Mouse (Mus musculus): ENCODE results near the gene Kcnk3.

Gene Kcnk3

GRCm38 (mm10) chr5:30593811-30594504, 6.0 kb downstream of the Kcnk3 start:
- Histone ChIP-seq H3K36me3 (ENCODE audit: control insufficient read depth, insufficient read depth, low read length, poor library complexity, severe bottlenecking) (no peaks in the 10 kb centered on the region), H3K27me3 (ENCODE audit: control insufficient read depth, insufficient read depth, low read length, poor library complexity, severe bottlenecking) (no peaks in the 10 kb centered on the region)
- DNase-seq (ENCODE audit: low read depth, low spot score), result peak; percentile 71

- Histone ChIP-seq H3K27me3 (ENCODE audit: control insufficient read depth, insufficient read depth, low read length, poor library complexity, severe bottlenecking) (no peaks in the 10 kb centered on the region), H3K36me3 (ENCODE audit: control insufficient read depth, insufficient read depth, low read length, poor library complexity, severe bottlenecking) (no peaks in the 10 kb centered on the region)
- DNase-seq (ENCODE audit: low read depth, low spot score), result no peak
These were observed 7.1 kb downstream of the Kcnk3 start for GRCm38 (mm10) chr5:30594953-30595560.

- H3K27me3 ChIP-seq (ENCODE audit: control insufficient read depth, insufficient read depth, low read length, poor library complexity, severe bottlenecking), result no peaks in the 10 kb centered on the region
- no peak for DNase-seq (ENCODE audit: low read depth, low spot score)
- H3K36me3 ChIP-seq (ENCODE audit: control insufficient read depth, insufficient read depth, low read length, poor library complexity, severe bottlenecking), result no peaks in the 10 kb centered on the region
These were observed 13.4 kb downstream of the Kcnk3 start for GRCm38 (mm10) chr5:30601397-30601796.

- Histone ChIP-seq H3K36me3 (ENCODE audit: control insufficient read depth, insufficient read depth, low read length, poor library complexity, severe bottlenecking) (no peaks in the 10 kb centered on the region), H3K27me3 (ENCODE audit: control insufficient read depth, insufficient read depth, low read length, poor library complexity, severe bottlenecking) (no peaks in the 10 kb centered on the region)
- no peak for DNase-seq (ENCODE audit: low read depth, low spot score)
These were observed 15.3 kb downstream of the Kcnk3 start for GRCm38 (mm10) chr5:30603255-30603654.

GRCm38 (mm10) chr5:30603926-30604325, 16.0 kb downstream of the Kcnk3 start:
- no peaks in the 10 kb centered on the region for H3K27me3 ChIP-seq (ENCODE audit: control insufficient read depth, insufficient read depth, low read length, poor library complexity, severe bottlenecking)
- no peak for DNase-seq (ENCODE audit: low read depth, low spot score)

GRCm38 (mm10) chr5:30604769-30605188, 16.8 kb downstream of the Kcnk3 start:
- no peak for DNase-seq (ENCODE audit: low read depth, low spot score)
- Histone ChIP-seq H3K27me3 (ENCODE audit: control insufficient read depth, insufficient read depth, low read length, poor library complexity, severe bottlenecking) (no peaks in the 10 kb centered on the region), H3K36me3 (ENCODE audit: control insufficient read depth, insufficient read depth, low read length, poor library complexity, severe bottlenecking) (no peaks in the 10 kb centered on the region)

More at GRCm38 (mm10) chr5:30603926-30604325, 16.0 kb downstream of the Kcnk3 start:
- no peaks in the 10 kb centered on the region for H3K36me3 ChIP-seq (ENCODE audit: control insufficient read depth, insufficient read depth, low read length, poor library complexity, severe bottlenecking)

- H3K27me3 ChIP-seq (ENCODE audit: control insufficient read depth, insufficient read depth, low read length, poor library complexity, severe bottlenecking), result no peaks in the 10 kb centered on the region
- DNase-seq (ENCODE audit: low read depth, low spot score), result no peak
- H3K36me3 ChIP-seq (ENCODE audit: control insufficient read depth, insufficient read depth, low read length, poor library complexity, severe bottlenecking), result no peaks in the 10 kb centered on the region
These were observed 17.7 kb downstream of the Kcnk3 start for GRCm38 (mm10) chr5:30605649-30606048.

- DNase-seq (ENCODE audit: low read depth, low spot score), result no peak
- Histone ChIP-seq H3K36me3 (ENCODE audit: control insufficient read depth, insufficient read depth, low read length, poor library complexity, severe bottlenecking) (no peaks in the 10 kb centered on the region), H3K27me3 (ENCODE audit: control insufficient read depth, insufficient read depth, low read length, poor library complexity, severe bottlenecking) (no peaks in the 10 kb centered on the region)
These were observed 18.6 kb downstream of the Kcnk3 start for GRCm38 (mm10) chr5:30606424-30607073.

- Histone ChIP-seq H3K36me3 (ENCODE audit: control insufficient read depth, insufficient read depth, low read length, poor library complexity, severe bottlenecking) (no peaks in the 10 kb centered on the region), H3K27me3 (ENCODE audit: control insufficient read depth, insufficient read depth, low read length, poor library complexity, severe bottlenecking) (no peaks in the 10 kb centered on the region)
- no peak for DNase-seq (ENCODE audit: low read depth, low spot score)
These were observed 21.1 kb downstream of the Kcnk3 start for GRCm38 (mm10) chr5:30609094-30609493.

- no peaks in the 10 kb centered on the region for H3K27me3 ChIP-seq (ENCODE audit: control insufficient read depth, insufficient read depth, low read length, poor library complexity, severe bottlenecking)
- no peak for DNase-seq (ENCODE audit: low read depth, low spot score)
- H3K36me3 ChIP-seq (ENCODE audit: control insufficient read depth, insufficient read depth, low read length, poor library complexity, severe bottlenecking), result no peaks in the 10 kb centered on the region
These were observed 22.1 kb downstream of the Kcnk3 start for GRCm38 (mm10) chr5:30609918-30610645.

- H3K27me3 ChIP-seq (ENCODE audit: control insufficient read depth, insufficient read depth, low read length, poor library complexity, severe bottlenecking), result no peaks in the 10 kb centered on the region
These were observed 23.1 kb downstream of the Kcnk3 start for GRCm38 (mm10) chr5:30611091-30611490.

GRCm38 (mm10) chr5:30611689-30612088, 23.7 kb downstream of the Kcnk3 start:
- no peak for DNase-seq (ENCODE audit: low read depth, low spot score)
- no peaks in the 10 kb centered on the region for H3K36me3 ChIP-seq (ENCODE audit: control insufficient read depth, insufficient read depth, low read length, poor library complexity, severe bottlenecking)
- no peaks in the 10 kb centered on the region for H3K27me3 ChIP-seq (ENCODE audit: control insufficient read depth, insufficient read depth, low read length, poor library complexity, severe bottlenecking)

More at GRCm38 (mm10) chr5:30611091-30611490, 23.1 kb downstream of the Kcnk3 start:
- DNase-seq (ENCODE audit: low read depth, low spot score), result no peak
- no peaks in the 10 kb centered on the region for H3K36me3 ChIP-seq (ENCODE audit: control insufficient read depth, insufficient read depth, low read length, poor library complexity, severe bottlenecking)

GRCm38 (mm10) chr5:30612575-30612974, 24.6 kb downstream of the Kcnk3 start:
- Histone ChIP-seq H3K36me3 (ENCODE audit: control insufficient read depth, insufficient read depth, low read length, poor library complexity, severe bottlenecking) (no peaks in the 10 kb centered on the region), H3K27me3 (ENCODE audit: control insufficient read depth, insufficient read depth, low read length, poor library complexity, severe bottlenecking) (no peaks in the 10 kb centered on the region)
- no peak for DNase-seq (ENCODE audit: low read depth, low spot score)

- no peaks in the 10 kb centered on the region for H3K36me3 ChIP-seq (ENCODE audit: control insufficient read depth, insufficient read depth, low read length, poor library complexity, severe bottlenecking)
- DNase-seq (ENCODE audit: low read depth, low spot score), result no peak
- H3K27me3 ChIP-seq (ENCODE audit: control insufficient read depth, insufficient read depth, low read length, poor library complexity, severe bottlenecking), result no peaks in the 10 kb centered on the region
These were observed 25.3 kb downstream of the Kcnk3 start for GRCm38 (mm10) chr5:30613242-30613641.

- DNase-seq (ENCODE audit: low read depth, low spot score), result no peak
- no peaks in the 10 kb centered on the region for H3K27me3 ChIP-seq (ENCODE audit: control insufficient read depth, insufficient read depth, low read length, poor library complexity, severe bottlenecking)
These were observed 26.3 kb downstream of the Kcnk3 start for GRCm38 (mm10) chr5:30614221-30614620.

More at GRCm38 (mm10) chr5:30614221-30614620, 26.3 kb downstream of the Kcnk3 start:
- H3K36me3 ChIP-seq (ENCODE audit: control insufficient read depth, insufficient read depth, low read length, poor library complexity, severe bottlenecking), result no peaks in the 10 kb centered on the region
